14 mouse cellular contexts compared by ENCODE assay signal in the genomic region with DNA sequence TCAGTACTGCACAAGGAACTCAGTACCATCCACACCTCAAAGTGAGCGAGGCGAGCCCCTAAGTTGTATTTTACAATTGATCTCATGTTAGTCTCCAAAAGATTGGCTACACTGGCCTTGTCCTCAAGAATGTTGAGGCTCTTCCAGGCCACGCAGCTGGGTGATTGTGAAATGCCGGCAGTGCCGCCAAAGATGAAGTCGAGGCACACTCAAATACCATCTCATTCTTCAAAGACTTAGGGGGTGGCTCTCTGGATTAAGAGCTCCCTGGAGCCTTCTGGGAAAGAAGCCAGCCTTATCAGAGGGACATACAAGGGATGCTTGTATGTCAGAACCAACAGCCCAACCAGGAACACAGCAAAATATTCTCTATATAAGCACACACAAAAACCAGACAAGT. TPM values are rescaled to one million over a fixed set of nuclear protein-coding genes. Genes with fewer than 3 reads are reported as not detected.
DNase-seq lines count a peak whose midpoint lies in the region; TF ChIP-seq lines count a peak whose summit lies in the region.
"Had no signal": no experiment of that assay in that cellular context is flagged by ENCODE, and none has a peak within 500 bp of the region (broad histone marks: within the 10 kb centered on the region; RNA-seq: fewer than 3 reads in every experiment).

No protein-coding gene starts in this region.

- WGBS in olfactory bulb, adult 2 months, result 39% methylated on average over 6 of the region's 6 CpGs

- no peak for TF ChIP-seq CTCF in olfactory bulb, adult 2 months (IDR thresholded peaks at IDR 0.05; ENCODE audit: insufficient read depth, low read depth, low read length)

- H3K27ac ChIP-seq in olfactory bulb, adult 2 months (ENCODE audit: insufficient read depth, low read depth, low read length), result peak overlapping the region; percentile 15; the same call in 1 of the 2 replicates
- H3K27ac ChIP-seq: intestine, embryonic 15.5 days; limb, embryonic 12.5 days had no signal

- no peak for TF ChIP-seq POLR2A in olfactory bulb, adult 2 months (IDR thresholded peaks at IDR 0.05; ENCODE audit: insufficient read depth, low read depth, low read length)

- intact Hi-C loops in heart, postnatal 25 days (cut with DNase I), result no loop called here
- intact Hi-C loops in left cerebral cortex, postnatal 4 days (cut with DNase I), result no loop called here

- H3K4me1 ChIP-seq in olfactory bulb, adult 2 months (ENCODE audit: control insufficient read depth, insufficient read depth, low read length), result peaks cover 11% of the 10 kb centered on the region
- H3K4me1 ChIP-seq: intestine, embryonic 15.5 days; limb, embryonic 12.5 days had no signal

- peak; percentile 26 to 70 for DNase-seq in adrenal gland, adult (ENCODE audit: inconsistent age in 2 of 2, low spot score in 1 of 2)
- no peak for DNase-seq in adrenal gland, postnatal 14 days
- DNase-seq in testis, postnatal 14 days (ENCODE audit: low spot score), result peak; percentile 43
- no peak for DNase-seq in testis, postnatal 10 days (ENCODE audit: low spot score)
- peak; percentile 60 for DNase-seq in heart, postnatal 25 days (ENCODE audit: low spot score)
- no peak for DNase-seq in left cerebral cortex, postnatal 4 days
- no peak for DNase-seq in frontal cortex, postnatal 36 days (ENCODE audit: low spot score in 2 of 2)
- DNase-seq: spleen, adult 18-20 months had no signal

- H3K4me3 ChIP-seq in olfactory bulb, adult 2 months (ENCODE audit: insufficient read depth, low read depth, low read length), result no peak overlapping the region
- H3K4me3 ChIP-seq: intestine, embryonic 15.5 days; limb, embryonic 12.5 days had no signal

RNA-seq across cellular contexts. Expression of a gene that starts 7.1 kb away (rescaled TPM):
- not detected in 2 replicates for total RNA-seq in adrenal gland, postnatal 14 days (2021)
- total RNA-seq in heart, postnatal 25 days (2021), result not detected
- not detected in 2 replicates for polyA plus RNA-seq in olfactory bulb, adult 2 months (2012; ENCODE audit: insufficient read depth, insufficient read length, low replicate concordance, missing spikeins)
- under 1 TPM; 0.34 to 0.58 TPM for total RNA-seq in left cerebral cortex, postnatal 4 days (2021)
- total RNA-seq: megakaryocyte-erythroid progenitor cell, adult 5-6 weeks had no signal
- polyA plus RNA-seq: neural tube, embryonic 11.5 days had no signal

RNA-seq across cellular contexts. Expression of a gene that starts 15.7 kb away (rescaled TPM):
- total RNA-seq in adrenal gland, postnatal 14 days (2021), result 5.1 and 5.9 TPM in 2 replicates
- 1 to 10 TPM; 2.6 to 4.2 TPM for total RNA-seq in heart, postnatal 25 days (2021)
- not detected in 2 replicates for polyA plus RNA-seq in olfactory bulb, adult 2 months (2012; ENCODE audit: insufficient read depth, insufficient read length, low replicate concordance, missing spikeins)
- 10 to 100 TPM in 1 of 2 experiments, 1 to 10 TPM in 1; 6.5 to 11.2 TPM for total RNA-seq in left cerebral cortex, postnatal 4 days (2021)

RNA-seq across cellular contexts. Expression of a gene that starts 15.9 kb away (rescaled TPM):
- total RNA-seq in adrenal gland, postnatal 14 days (2021), result 0.26 TPM in 1 of 2 replicates, not detected in the other
- total RNA-seq in heart, postnatal 25 days (2021), result under 1 TPM; 0.10 to 0.17 TPM
- not detected in 2 replicates for polyA plus RNA-seq in olfactory bulb, adult 2 months (2012; ENCODE audit: insufficient read depth, insufficient read length, low replicate concordance, missing spikeins)
- total RNA-seq in left cerebral cortex, postnatal 4 days (2021), result under 1 TPM; 0.42 to 0.66 TPM

RNA-seq across cellular contexts. Expression of a gene that starts 34.3 kb away (rescaled TPM):
- total RNA-seq in adrenal gland, postnatal 14 days (2021), result 25.3 and 26.8 TPM in 2 replicates
- total RNA-seq in heart, postnatal 25 days (2021), result 1 to 10 TPM; 8.1 to 8.3 TPM
- not detected in 2 replicates for polyA plus RNA-seq in olfactory bulb, adult 2 months (2012; ENCODE audit: insufficient read depth, insufficient read length, low replicate concordance, missing spikeins)
- 10 to 100 TPM; 29.3 to 30.5 TPM for total RNA-seq in left cerebral cortex, postnatal 4 days (2021)

RNA-seq across cellular contexts. Expression of a gene that starts 50.5 kb away (rescaled TPM):
- not detected in 2 replicates for total RNA-seq in adrenal gland, postnatal 14 days (2021)
- not detected for total RNA-seq in heart, postnatal 25 days (2021)
- not detected in 2 replicates for polyA plus RNA-seq in olfactory bulb, adult 2 months (2012; ENCODE audit: insufficient read depth, insufficient read length, low replicate concordance, missing spikeins)
- 1 to 10 TPM; 3.0 to 3.2 TPM for total RNA-seq in left cerebral cortex, postnatal 4 days (2021)
- total RNA-seq: megakaryocyte-erythroid progenitor cell, adult 5-6 weeks; MEL had no signal
- polyA plus RNA-seq: limb, embryonic 12.5 days had no signal

Comparison
In these comparisons a context has a peak if more than half of its experiments do, and no peak if none do; other contexts are left out.
1. DNase-seq: peak in adrenal gland, adult (2 of 2), testis, postnatal 14 days (single experiment) and heart, postnatal 25 days (single experiment); none in adrenal gland, postnatal 14 days (single experiment), testis, postnatal 10 days (single experiment), left cerebral cortex, postnatal 4 days (single experiment) and frontal cortex, postnatal 36 days (0 of 2).